Mouse (Mus musculus) T-helper 17 cell (primary cell): ENCODE measurements around the gene Gbp4.
"Not testable (repeated sequence)": the region's sequence is repeated elsewhere in the genome, so short reads cannot be mapped to it uniquely, and the experiment has no call there.

Experiments used
- in situ Hi-C, 2 experiments: fragments of 300-600 bp; cut with MboI, MseI; formaldehyde crosslinking; loops; 1 replicate in 1 of 2; 2 replicates in 1 of 2; pipeline ENCODE4 v1.15.1; 2025; ENCODE audit warnings: high pct_unique_total_duplicates in 2 of 2

The Gbp4 gene

GRCm38 (mm10) chr5:105139409-105140088 is at the start of gene Gbp4, which contains the start of the genes Gbp9 and Gbp8:
Gene Gbp4, minus strand, starts transcription at chr5:105139586.
Gene Gbp9, minus strand, starts transcription at chr5:105139539.
Gene Gbp8, minus strand, starts transcription at chr5:105139540.
- in situ Hi-C loops = loop anchor here (5.0 to 10.0 kb wide), 7 partner anchors 77 to 495 kb away; no protein-coding TSS in a partner anchor

- in situ Hi-C loops = no loop called here
These were observed 42.1 kb upstream of the Gbp4 start for GRCm38 (mm10) chr5:105181446-105181845.

GRCm38 (mm10) chr5:105156582-105156981 is 17.2 kb upstream of the Gbp4 start:
- in situ Hi-C loops = no loop called here

DNA sequence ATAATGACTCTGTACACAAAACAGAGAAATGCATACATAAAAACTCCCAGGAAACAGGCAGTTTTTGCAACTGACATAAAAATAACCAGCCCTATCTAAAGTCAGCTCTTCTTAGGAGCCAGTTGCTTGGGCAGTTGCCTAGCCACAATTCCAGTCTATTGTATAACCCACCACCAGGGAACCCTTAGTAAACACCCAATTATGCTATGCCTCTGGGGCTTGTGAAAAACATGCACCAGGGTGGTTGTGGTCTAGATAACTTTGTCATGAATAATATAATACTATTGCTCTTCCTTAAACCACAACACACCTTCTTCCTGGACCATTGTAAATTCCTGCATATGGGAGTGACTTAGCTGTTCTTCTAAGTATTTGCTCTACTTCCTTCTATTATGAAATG is 14.7 kb upstream of the Gbp4 start:
- in situ Hi-C loops = loop anchor here in 1 of 2 experiments (5.0 kb wide), 1 partner anchor 152 kb away; no protein-coding TSS in a partner anchor

DNA sequence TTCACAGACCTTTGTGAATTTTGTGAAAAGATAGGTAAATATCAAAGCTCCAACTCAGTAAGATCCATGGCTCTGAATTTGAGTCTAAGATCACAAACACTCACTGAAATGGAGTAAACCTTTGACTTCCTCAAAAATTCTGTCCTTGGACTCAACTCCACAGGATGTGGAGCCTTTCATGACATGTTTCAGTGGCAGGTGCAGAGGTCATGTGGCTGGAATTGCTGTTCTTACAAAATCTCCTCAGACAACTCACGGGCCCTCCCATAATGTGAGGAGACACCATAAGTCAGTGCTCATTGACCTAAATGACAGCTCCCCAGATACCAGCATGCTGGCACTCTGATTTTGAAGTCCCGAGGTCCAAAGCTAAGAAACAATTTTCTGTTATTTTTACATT is 8.7 kb upstream of the Gbp4 start:
- in situ Hi-C loops = loop anchor here (10.0 kb wide), 4 partner anchors 157 to 487 kb away; no protein-coding TSS in a partner anchor

DNA sequence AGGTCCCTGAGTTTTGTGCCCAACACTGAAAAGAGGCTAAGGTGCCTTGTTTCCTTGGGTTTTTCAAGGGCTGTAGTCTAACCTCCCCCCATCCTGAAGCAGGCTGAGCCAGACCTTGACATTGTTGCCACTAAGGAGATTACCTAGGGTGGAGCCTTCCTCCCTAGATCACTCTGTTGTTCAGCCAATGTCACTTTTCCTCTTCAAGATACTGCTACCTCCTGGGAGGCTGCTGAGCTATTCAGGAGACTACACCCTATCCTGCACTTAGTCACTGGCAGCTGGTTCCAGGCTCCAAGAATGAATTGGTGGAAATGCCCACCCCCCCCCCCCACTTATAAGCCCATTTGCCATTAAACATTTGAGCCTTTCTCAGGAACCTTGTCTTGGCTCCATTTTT is 7.1 kb upstream of the Gbp4 start:
- in situ Hi-C loops = loop anchor here (10.0 kb wide), 4 partner anchors 158 to 488 kb away; no protein-coding TSS in a partner anchor

DNA sequence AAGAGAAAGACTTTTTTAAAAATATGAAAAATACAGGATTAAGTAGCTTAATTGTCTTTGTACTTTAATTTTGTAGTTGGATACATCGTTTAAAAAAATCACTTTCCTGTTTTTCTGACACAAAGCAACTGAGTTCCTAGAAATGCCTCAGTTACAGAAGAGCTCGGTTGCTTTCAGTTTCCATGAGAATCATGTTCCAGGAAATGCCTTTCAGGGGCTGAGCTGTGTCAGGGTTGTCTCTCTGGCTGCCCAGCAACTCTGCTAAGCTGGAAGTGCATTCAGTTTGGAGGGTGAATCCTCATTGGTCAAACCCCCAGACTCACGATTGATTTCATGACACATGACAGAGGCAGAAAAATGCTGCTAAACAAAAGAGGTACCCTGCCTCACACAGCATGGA is 6.3 kb upstream of the Gbp4 start:
- in situ Hi-C loops = loop anchor here (10.0 kb wide), 4 partner anchors 159 to 489 kb away; no protein-coding TSS in a partner anchor

GRCm38 (mm10) chr5:105140089-105140810 is 864 bp upstream of the Gbp4 start:
- in situ Hi-C loops = loop anchor here (5.0 to 10.0 kb wide), 7 partner anchors 78 to 495 kb away; no protein-coding TSS in a partner anchor

DNA sequence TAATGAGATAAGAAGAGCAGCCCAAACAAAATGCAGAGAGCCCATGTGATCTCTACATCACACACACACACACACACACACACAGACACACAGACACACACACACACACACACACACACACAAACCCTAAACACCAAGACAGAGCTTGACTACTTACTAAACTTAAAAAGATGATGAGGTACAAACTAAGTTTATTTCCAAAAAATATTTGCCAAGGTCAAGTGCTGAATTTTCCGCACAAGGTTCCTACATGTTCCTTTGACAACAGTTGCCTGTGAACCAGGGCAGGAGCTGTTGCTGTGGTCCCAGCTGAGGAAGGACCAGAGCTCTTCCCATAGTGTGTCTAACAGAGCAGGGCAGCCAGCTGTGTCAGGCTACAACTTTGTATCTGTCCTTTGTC is 480 bp downstream of the Gbp4 start:
- in situ Hi-C loops = no loop called here

DNA sequence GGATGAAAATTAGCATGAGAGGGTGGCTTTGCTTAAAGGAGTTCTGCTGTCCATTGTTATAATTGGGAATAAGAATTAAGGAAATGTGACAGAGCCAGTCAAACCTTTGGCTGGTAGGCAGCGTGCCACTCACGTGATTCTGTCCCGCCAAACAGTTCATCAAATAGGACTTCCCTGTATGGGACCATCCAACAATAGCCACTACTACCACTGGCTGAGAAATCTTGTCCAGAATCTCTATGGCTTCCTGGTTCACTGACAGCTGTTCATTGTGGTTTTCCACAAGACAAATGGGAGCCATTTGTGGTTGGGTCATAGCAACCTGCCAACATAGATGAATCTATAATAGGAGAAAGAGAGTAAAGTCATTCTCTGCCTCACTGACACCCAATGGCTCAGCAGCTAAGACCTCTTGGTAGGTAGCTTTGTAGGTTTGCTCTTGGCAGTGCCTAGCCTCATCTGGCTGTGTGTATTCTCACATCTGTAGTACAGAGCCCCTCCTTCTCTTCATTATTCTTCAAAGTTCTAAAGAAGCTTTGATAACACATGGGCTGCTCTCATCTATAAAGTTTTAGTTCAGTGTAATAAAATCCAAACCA is 2.6 kb downstream of the Gbp4 start:
- in situ Hi-C loops = not testable (repeated sequence)

- in situ Hi-C loops = not testable (repeated sequence)
These were observed 17.7 kb downstream of the Gbp4 start for GRCm38 (mm10) chr5:105121731-105122130.

DNA sequence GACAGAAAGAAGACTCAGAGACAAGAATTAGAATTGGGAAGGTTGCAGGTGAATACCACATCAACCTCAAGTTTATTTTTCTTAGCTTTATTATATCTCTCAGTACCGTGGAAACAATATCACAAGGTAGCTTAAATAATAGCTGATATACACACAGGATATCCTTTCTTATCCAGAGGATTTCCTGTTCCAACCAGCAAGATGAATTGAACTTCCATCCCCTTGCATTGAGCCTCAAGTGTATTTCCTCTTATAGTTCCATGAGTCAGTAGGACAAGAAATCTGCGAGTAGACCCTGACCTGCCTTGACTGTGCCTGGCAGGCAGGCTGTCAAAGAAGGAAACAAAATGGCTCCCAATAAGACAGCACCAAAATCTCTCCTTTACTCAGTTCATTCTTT is 23.6 kb downstream of the Gbp4 start:
- in situ Hi-C loops = no loop called here

DNA sequence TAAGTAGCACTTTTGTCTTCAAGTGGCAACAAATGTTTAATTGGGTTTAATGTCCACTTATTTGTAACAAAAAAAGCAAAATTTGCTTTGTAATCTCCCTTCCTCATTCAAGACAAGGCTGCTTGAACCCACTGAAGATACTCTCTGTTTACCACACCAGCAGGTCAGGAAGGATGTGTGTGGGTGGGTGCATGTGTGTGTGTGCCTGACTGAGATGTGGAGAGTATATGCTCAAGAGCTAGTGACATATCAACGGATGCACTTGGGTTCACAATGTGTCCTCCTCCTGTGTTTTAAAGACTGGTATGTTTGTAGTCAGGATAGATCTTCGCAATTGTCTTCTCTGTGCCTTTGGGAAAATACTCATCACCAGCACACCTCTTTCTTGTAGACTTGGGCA is 24.7 kb downstream of the Gbp4 start:
- in situ Hi-C loops = loop anchor here in 1 of 2 experiments (5.0 kb wide), 1 partner anchor 52 kb away; no protein-coding TSS in a partner anchor

GRCm38 (mm10) chr5:105113656-105114055 is 25.7 kb downstream of the Gbp4 start:
- in situ Hi-C loops = loop anchor here in 1 of 2 experiments (5.0 kb wide), 1 partner anchor 51 kb away; no protein-coding TSS in a partner anchor

DNA sequence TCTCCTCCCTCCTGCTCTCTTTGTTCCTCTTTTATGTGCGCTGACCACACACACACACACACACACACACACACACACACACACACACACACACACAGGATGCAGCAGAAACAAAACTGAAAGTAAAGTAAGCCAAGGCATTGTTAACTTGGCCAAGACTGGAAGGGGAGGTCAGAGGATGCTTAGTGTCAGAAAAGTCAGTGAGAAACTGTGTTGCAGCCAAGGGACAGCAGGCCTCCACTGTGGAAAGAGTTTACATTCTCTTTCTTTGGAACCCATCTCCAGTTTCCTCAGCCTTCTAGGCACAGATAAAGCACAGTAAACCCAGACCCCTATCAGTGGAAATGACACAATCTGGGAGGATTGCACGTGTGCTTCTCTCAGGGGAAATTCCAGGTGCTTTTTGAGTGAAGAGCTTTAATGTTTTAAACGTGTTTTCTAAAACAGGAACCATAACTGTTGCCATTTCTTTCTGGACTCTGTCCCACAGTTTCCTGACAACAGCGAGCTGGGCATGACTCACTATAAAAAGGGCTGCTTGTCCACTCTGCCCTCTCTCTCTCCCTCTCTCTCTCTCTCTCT is 29.0 kb downstream of the Gbp4 start:
- in situ Hi-C loops = loop anchor here in 1 of 2 experiments (5.0 kb wide), 1 partner anchor 48 kb away; no protein-coding TSS in a partner anchor

DNA sequence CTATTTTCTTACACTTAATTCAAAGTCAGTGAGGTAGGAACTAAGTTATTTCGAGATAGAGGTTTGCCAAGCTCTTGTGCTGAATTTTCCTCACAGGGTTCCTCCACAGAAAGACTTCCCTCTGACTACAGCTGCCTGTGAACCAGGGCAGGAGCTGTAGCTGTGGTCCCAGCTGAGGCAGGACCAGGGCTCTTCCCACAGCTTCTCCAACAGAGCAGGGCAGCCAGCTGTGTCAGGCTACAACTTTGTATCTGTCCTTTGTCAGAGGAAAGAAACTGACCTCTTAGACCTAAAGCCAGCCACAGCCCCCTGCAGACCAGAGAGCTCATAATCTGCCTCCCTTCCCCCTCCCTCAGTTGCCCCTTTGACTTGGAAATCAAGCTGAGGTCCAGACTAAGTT is 29.6 kb downstream of the Gbp4 start:
- in situ Hi-C loops = loop anchor here in 1 of 2 experiments (5.0 kb wide), 1 partner anchor 47 kb away; no protein-coding TSS in a partner anchor

GRCm38 (mm10) chr5:105105689-105106088 is 33.7 kb downstream of the Gbp4 start:
- in situ Hi-C loops = not testable (repeated sequence)

DNA sequence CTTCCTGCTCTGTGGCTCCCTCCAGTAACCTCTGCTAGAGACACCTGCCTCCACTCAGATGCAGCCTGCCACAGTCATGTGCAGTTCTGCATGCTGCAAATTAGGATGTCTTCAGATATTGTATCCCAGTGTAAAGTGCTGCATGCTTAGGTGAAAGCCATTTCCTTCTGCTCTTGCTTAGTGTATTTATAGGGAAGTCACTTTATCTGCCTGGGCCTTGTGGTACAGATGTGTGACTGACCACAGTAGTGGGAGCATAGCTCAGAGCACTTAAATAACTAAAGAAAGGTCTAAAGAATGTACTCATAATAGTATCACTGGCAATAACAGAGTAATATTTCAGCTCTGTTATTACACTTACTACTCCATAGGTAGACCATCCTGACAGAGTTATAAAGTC is 57.5 kb downstream of the Gbp4 start:
- in situ Hi-C loops = loop anchor here in 1 of 2 experiments (10.0 kb wide), 1 partner anchor 277 kb away; no protein-coding TSS in a partner anchor

- in situ Hi-C loops = not testable (repeated sequence)
These were observed 71.0 kb downstream of the Gbp4 start for GRCm38 (mm10) chr5:105068356-105068755.
